Mouse (Mus musculus) gonadal fat pad, adult 2 months (tissue): ENCODE results near the gene Brd2. TPM values are rescaled to one million over a fixed set of nuclear protein-coding genes. Genes with fewer than 3 reads are reported as not detected.

Experiments used
- DNase-seq: peaks from one replicate; pipeline ENCODE4 v3.0.0-alpha.2; 2012; ENCODE audit warnings: low read depth
- polyA plus RNA-seq: library from polyadenylated mRNA; depleted of rRNA; stranded (reverse); fragments of >200 nt; gene quantifications from 2 replicates; pipeline ENCODE4 v1.2.3, GENCODE M21; 2012

Gene Brd2
- polyA plus RNA-seq, 1 experiment, result 110 TPM

DNA sequence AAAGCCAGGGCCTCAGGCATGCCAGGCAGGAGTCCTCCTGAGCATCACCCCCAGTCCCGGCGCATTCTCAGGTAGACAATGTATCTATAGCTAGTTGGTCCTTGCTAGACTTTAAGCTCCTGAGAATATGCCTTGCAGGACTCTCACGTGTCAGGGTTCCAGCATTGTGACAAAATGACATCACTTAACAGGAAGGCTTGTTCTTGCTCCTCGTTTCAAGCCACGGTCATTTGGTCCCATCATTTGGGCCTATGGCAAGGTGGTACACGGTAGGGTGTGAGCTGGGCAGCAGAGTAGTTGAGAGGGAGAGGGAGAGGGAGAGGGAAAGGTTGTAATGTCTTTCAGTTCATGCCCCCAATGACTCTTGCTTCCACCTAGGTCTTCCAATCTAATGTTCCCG, 9.5 kb upstream of the Brd2 start:
- no peak for DNase-seq

DNA sequence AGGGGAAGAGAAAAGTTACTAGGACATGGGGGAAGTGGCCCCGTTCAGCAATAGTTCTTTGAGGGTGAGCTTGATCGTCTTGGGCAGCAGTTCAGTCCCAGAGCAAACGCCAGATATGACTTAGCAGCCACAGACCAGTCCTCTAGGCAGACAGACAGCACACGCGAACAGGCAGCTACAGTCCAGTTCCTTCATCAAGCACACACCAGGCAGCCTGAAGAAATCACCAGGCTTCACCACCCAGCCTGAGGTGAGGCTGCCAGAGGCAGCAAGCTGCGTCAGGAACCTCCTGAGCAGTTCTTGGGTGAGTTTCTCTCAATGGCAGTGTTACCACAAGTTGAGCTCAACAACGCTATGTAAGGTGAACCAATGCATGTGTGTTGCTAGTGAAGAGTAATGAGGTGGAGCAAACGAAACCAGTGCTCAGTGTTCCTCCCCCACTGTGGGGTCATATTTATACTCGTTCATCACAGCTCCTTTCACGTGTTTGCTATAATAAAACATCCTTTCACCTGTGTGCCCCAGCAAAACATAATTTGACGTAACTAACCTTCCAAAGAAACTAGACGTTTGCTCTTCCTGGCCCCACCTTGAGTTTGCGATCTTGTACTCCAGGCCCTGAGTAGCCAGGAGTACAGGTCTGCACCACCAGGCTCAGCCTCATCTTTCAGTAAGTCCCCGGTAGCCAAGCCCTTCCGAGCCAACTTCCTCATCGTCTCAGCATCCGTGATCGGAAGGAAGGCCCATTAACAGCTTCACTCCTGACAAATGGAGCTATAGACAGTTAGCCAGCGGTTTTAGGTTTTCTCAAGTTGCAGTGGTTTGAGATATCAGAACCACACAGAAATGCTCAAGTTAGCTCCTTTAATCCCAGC, 7.9 kb upstream of the Brd2 start:
- DNase-seq, result no peak

DNA sequence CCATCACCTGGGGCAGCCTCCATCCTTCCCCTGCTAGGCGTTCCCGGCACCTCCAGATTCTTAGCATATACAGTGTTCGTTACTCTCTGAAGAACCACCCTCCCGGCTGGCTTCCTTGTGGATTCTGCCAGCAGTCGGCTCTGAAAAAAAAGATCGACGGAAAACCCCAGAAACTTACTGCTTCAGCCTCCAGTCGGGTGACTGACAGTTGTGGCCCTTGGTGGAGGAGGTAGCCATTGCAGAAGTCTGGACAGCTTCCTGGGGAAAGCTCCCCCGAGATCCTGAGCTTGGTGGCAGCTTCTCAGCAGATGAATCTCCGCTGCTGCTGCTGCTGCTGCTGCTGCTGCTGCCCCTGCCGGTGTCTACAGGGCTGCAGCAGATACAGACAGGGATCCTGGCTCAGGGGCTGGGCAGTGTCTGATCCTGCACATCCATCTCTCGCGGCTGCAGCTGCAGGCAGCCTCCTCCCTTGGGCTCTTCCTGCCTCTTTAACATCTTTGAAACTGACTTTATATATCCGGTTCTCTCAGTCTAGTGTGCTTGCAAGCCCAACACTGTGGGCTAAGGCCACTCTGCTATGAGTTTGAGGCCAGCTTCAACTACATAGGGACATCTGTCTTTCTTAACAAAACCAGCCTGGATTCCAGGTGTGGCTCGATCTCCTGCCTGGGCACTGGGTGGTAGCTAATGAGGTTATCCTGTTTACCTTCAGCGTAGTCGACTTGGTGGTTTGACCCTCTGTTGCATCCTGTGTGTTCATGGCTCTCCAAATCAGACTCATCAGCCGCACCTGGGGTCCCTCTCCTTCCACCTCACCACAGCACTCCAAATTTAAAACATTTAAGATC, 6.7 kb upstream of the Brd2 start:
- DNase-seq, result no peak

GRCm38 (mm10) chr17:34128264-34128937, 6.0 kb upstream of the Brd2 start:
- no peak for DNase-seq

GRCm38 (mm10) chr17:34127475-34127874, 5.0 kb upstream of the Brd2 start:
- DNase-seq, result no peak

DNA sequence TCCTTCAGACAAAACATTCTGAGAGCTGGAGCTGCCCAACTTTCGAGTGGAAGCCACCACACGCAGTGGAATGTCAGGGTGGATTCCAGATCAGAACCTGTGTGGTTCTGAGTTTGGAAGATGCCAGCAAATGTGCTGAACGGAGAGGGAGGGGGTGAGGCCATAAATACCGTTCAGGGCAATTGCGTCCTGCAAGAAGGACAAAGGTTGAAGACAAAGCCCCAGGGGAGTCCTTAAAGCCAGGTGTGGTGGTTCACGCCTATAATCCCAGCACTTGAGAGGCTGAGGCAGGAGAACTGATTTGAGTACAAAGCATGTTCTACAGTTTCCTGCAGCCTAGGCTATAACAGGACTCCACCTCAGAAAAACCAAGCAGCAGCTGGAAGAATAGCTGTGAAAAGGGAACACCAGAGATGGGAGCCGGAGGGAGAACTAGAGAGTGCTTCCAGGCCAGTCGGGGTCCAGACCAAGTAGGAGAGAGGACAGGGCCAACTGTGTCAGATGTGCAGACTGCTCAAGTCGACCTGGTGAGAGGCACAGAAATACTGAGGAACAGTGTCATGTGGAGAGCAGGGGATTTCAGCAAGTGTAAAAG, 4.5 kb upstream of the Brd2 start:
- no peak for DNase-seq

DNA sequence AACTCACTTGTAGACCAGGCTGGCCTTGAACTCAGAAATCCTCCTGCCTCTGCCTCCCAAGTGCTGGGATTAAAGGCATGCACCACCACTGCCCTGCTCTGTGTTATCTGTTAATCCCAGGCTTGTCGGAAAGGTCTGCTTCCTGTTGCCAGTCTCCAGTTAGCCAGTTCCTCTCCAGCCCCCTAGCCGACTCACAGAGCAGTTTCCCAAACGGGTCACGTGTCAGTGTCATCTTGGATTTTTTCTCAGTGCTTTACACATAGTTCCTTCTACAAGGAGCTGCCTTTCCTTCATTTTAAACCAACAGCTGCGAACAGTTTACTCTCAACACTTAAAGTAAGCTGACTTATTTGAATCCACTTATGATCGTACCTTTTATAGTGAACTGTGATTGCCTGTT, 2.2 kb upstream of the Brd2 start:
- DNase-seq, result no peak

GRCm38 (mm10) chr17:34123518-34123917, 1.1 kb upstream of the Brd2 start:
- no peak for DNase-seq

GRCm38 (mm10) chr17:34123111-34123510, 677 bp upstream of the Brd2 start:
- no peak for DNase-seq

DNA sequence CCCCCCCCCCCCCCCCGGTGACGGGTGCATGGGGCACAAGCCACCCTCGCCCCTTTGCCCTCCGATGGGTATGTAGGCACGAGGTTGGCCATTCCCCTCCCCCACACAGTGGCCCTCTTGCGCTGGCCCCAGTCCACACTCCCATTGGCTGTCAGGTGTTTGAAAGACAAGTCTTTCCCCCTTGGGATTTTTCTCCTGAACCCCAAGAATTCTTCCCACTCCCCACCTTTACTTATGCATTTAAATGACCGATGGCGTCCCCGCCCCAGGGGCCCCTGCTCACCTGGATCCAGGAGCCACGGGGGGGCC, 601 bp downstream of the Brd2 start:
- no peak for DNase-seq

DNA sequence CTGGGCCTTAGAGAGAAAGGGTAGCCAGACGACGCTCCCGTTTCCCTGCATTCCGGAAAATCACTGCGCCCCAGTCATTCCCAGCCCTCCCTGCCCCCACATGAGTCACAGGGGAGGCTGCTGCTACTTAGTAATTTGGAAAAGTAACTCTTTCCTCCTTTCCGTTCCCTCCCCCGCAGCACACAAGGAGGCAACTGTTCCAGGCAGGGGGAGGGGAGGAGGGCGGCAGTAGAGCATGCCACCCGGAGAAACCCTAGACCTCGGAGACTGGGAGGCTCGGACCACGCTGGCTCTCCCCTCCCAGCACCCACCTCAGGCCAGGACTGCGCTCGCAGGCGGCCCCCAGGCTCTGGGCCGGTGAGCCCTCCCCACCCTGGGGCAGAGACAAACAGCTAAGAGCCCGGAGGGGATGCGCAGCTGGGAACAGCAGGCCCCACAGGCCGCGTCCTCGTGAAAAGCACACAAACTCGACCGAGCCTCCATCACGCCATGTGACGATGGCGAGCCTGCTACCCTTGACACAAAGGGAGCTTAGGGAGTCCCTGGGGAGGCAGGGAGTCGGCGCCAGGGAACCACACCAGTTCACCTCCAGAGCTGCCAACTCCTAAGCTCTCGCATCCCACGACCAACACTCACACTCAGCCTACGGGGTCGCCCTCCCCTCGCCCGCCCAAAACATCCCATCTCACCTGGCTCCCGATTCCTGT, 1.1 kb downstream of the Brd2 start:
- no peak for DNase-seq

DNA sequence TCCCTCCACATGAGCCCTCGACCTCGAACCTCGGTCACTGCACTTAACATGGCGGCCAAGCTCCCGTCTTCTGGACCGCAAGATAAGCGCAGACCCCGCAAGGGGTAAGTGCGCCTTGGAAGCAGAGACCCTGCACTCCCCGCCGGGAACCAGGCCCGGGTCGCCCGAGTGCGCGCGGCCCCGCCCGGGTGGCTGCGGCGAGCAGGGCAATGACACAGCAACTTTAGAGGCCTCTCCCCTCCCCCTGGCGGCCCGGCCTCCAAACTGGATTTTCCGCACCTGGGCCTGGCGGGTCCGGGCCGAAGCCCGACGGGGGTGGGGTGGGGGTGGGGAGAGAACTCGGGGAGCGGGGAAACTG, 1.6 kb downstream of the Brd2 start:
- DNase-seq, result no peak

DNA sequence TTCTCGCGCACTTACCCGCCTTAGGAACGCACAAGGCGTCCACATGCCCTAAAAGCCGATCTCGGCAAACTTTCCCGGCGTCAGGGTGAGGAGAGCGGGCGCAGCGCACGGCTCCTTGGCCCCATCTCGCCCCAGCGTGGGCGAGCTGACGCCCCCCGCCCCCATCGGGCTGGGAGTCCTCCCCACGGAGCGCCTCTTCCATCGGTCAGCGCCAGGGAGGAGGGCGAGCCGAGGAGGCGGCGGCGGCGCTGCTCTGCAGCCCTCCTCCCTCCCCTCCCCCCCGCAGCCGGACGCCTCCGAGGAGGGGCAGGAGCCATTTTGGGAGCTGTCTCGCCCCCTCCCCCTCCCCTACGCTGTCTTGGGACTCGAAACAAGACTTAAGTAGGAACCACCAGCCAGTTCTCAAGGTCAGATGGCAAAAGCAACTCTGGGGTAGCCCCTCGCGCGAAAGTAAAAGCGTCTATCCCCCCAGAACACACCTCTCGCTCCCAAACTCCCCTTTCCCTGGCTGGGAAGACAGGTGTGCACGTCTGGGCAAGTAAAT, 2.2 kb downstream of the Brd2 start:
- no peak for DNase-seq

DNA sequence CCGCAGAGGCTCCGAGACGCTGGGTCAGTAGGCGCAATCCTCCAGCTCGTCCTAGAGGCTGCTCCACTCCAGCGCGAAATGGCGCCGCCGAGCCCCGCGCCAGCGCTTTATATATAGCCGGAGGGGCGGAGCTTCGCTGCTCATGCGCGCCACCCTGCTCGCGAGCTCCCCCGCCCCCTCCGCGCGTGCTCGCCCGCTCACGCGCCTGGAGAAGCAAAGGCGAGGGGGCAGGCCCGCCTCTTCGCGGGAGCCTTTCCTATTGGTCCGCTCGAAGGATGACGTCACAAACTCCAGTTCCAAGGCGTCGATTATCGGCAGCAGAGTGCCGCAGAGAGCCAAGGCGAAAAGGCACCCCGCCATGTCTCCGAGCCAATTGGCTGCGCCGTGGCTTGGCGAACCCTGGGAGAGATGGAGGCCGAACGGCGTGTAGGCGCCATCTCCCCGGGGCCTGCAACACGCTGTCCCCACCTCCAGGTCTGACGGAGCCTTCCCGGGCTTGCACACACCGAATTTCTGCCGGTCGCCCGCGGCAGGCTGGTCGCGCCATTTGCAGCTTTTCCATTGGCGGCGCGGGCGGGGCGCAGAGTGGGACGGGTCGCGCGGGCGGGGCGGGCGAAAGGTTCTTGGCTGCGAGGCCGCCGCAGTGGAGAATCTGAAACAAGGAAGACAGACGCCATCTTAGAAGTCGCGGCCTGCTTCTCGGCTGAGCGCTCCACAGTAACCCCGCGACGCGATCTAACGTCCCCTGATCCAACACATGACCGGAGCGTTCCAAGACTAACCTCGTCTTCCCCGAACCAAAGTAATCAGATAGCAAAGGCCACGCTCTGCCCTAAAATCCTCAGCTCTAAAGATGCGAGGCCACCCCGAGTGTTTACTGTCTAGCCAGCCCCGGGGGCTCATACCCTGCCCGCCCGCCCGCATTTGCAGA, 2.9 kb downstream of the Brd2 start, which contains the start of gene H2-DMa:
TSS of gene H2-DMa (plus strand) at position 293 of the 931 bp plus-strand sequence.
- peak; percentile 92 for DNase-seq

DNA sequence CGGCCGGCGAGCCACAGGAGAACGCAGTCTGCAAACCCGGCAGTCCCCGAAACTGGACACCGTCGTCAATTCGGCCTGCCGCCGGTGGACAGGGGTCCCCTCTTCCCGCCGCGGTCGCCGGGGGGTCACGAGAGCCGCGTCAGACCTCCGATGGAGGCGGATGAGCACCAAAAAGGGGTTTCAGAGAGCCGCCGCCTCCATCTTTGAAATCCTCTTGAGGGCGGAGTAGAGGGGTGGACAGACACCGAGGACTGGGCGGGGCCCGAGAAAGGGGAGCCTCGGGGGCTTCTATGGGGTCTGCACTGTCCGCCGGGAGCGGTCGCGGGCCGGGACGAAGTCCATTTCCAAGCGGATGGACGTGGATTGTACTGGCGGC, 3.6 kb downstream of the Brd2 start:
- no peak for DNase-seq

GRCm38 (mm10) chr17:34118113-34118872, 4.1 kb downstream of the Brd2 start:
- no peak for DNase-seq

DNA sequence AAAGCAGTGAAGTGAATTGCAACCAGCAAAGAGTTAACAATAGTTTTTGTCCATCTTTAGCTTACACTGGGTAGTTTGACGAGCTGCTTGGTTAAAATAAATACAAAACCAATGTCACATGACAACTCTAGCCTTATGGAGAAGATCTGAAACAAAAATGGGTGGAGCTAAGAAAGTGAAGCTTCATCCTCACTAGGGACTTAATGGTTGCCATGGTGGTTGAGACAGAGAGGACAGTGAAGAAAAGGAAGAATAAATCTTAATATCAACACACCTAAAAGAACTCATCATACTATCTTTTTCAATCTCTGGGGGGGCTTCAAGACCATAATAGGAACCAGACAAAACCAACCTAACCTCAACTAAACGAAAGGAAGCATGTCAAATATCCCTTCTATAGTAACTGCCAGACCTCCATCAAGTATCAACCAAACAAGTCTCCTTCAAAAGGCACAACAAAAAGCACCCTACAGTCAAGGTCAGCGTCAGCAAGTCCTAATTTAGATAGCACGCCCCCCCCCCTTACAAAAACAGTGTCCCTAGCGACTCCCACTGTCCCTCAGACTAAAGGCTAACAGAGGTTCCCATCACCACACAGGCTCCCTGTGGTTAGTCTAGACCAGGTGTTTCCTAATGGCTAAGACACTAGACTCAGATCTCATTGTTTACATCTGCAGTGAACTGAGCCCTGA, 4.9 kb downstream of the Brd2 start:
- no peak for DNase-seq

- DNase-seq, result no peak
These were observed 5.6 kb downstream of the Brd2 start for GRCm38 (mm10) chr17:34116736-34117370.
